Mouse (Mus musculus) MEL (cell line): ENCODE measurements around the gene Pla2g4c.

Experiments
- BHLHE40 ChIP-seq: IDR thresholded peaks from 2 replicates; pipeline ENCODE4 v1.6.1; 2012; ENCODE audit warnings: low read depth, mild to moderate bottlenecking, inconsistent platforms, low read length, improper control_type of control experiment, borderline replicate concordance
- CTCF ChIP-seq, 3 experiments: IDR thresholded peaks in 2 of 3; conservative IDR thresholded peaks in 1 of 3; 2 replicates each; pipeline ENCODE4 v1.5.1; 2011 to 2012; ENCODE audit warnings: low read length in 3 of 3, low read depth in 2 of 3, mild to moderate bottlenecking in 2 of 3, improper control_type of control experiment in 1 of 3, inconsistent platforms in 1 of 3, mixed read lengths in 1 of 3, moderate library complexity in 1 of 3; ENCODE audit not compliant: control insufficient read depth in 1 of 3, insufficient read depth in 1 of 3, poor library complexity in 1 of 3, severe bottlenecking in 1 of 3
- ELF1 ChIP-seq: IDR thresholded peaks from 2 replicates; pipeline ENCODE4 v1.6.1; 2014; ENCODE audit warnings: low read depth, mild to moderate bottlenecking, inconsistent platforms, low read length, improper control_type of control experiment, moderate library complexity
- EP300 ChIP-seq, 2 experiments: IDR thresholded peaks; 2 replicates each; pipeline ENCODE4 v1.6.1; 2011; ENCODE audit warnings: improper control_type of control experiment in 2 of 2, low read length in 2 of 2, low read depth in 1 of 2, mild to moderate bottlenecking in 1 of 2
- HCFC1 ChIP-seq: IDR thresholded peaks from 2 replicates; pipeline ENCODE4 v1.6.1; 2012; ENCODE audit warnings: low read depth, mild to moderate bottlenecking, inconsistent platforms, low read length, improper control_type of control experiment, moderate library complexity
- MAX ChIP-seq: IDR thresholded peaks from 2 replicates; pipeline ENCODE4 v1.6.1; 2011; ENCODE audit warnings: low read length, improper control_type of control experiment
- MYB ChIP-seq: IDR thresholded peaks from 2 replicates; pipeline ENCODE4 v1.6.1; 2011; ENCODE audit warnings: mild to moderate bottlenecking, low read depth, low read length, improper control_type of control experiment
- NRF1 ChIP-seq: IDR thresholded peaks from 2 replicates; pipeline ENCODE4 v1.6.1; 2014; ENCODE audit warnings: low read depth, mild to moderate bottlenecking, inconsistent platforms, low read length, improper control_type of control experiment, moderate library complexity; ENCODE audit not compliant: poor library complexity, insufficient read depth, severe bottlenecking
- POLR2A ChIP-seq, 2 experiments: IDR thresholded peaks; 2 replicates each; pipeline ENCODE4 v1.6.1; 2011 to 2012; ENCODE audit warnings: low read length in 2 of 2, mild to moderate bottlenecking in 2 of 2, control low read depth in 1 of 2, improper control_type of control experiment in 1 of 2, low read depth in 1 of 2, moderate library complexity in 1 of 2; ENCODE audit not compliant: control insufficient read depth in 1 of 2, insufficient read depth in 1 of 2, poor library complexity in 1 of 2
- POLR2AphosphoS5 ChIP-seq: IDR thresholded peaks from 2 replicates; pipeline ENCODE4 v1.6.1; 2012; ENCODE audit warnings: low read depth, borderline replicate concordance, mild to moderate bottlenecking, inconsistent platforms, low read length, moderate library complexity, mixed read lengths
- TBP ChIP-seq: IDR thresholded peaks from 2 replicates; pipeline ENCODE4 v1.8.0; 2011; ENCODE audit warnings: low read depth, low read length, improper control_type of control experiment
- ZMIZ1 ChIP-seq: IDR thresholded peaks from 2 replicates; pipeline ENCODE4 v1.6.1; 2012; ENCODE audit warnings: low read depth, mild to moderate bottlenecking, inconsistent platforms, low read length, improper control_type of control experiment, moderate library complexity

DNA sequence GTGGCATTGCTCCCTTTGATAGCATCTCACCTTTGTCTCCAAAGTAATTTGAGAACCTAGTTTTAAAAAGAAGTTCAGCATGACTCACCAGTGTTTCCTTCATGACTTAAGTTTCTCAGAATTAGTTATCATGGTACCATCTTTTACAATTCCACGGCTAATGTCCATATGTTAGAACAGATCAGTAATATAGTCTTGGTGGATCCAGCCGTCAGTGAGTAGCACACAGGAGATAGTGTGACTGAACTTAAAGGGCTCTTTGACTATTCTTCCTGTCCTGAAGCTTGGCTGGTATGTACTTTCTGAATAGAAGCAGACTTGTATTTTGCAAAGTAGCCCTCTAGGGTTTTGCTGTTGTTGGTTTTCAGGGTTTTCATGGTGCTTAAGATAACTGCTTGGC is 15.0 kb upstream of the Pla2g4c start:
- TF ChIP-seq MAX (no peak), CTCF (IDR thresholded peaks at IDR 0.05 in 2 of 3, conservative IDR thresholded peaks at IDR 0.05 in 1 of 3; ENCODE audit: control insufficient read depth in 1 of 3, insufficient read depth in 1 of 3, low read depth in 2 of 3, low read length in 3 of 3, poor library complexity in 1 of 3, severe bottlenecking in 1 of 3) (no peak), POLR2A (IDR thresholded peaks at IDR 0.05; ENCODE audit: control insufficient read depth in 1 of 2, insufficient read depth in 1 of 2, low read depth in 1 of 2, low read length in 2 of 2, poor library complexity in 1 of 2) (no peak), BHLHE40 (no peak), MYB (no peak), EP300 (IDR thresholded peaks at IDR 0.05; ENCODE audit: low read depth in 1 of 2, low read length in 2 of 2) (no peak), ZMIZ1 (no peak), NRF1 (no peak), HCFC1 (no peak), TBP (no peak), POLR2AphosphoS5 (no peak), ELF1 (no peak)
